Mouse (Mus musculus) lung, postnatal 25 days (tissue): ENCODE measurements around the gene Vat1.
"Not testable (repeated sequence)": the region's sequence is repeated elsewhere in the genome, so short reads cannot be mapped to it uniquely, and the experiment has no call there.

Experiments used
- DNase-seq: peaks from one replicate; pipeline ENCODE4 v3.0.0; 2022; ENCODE audit warnings: low spot score

Vat1 gene

GRCm38 (mm10) chr11:101466552-101466950 lies 521 bp upstream of the Vat1 start:
- DNase-seq: not testable (repeated sequence)

GRCm38 (mm10) chr11:101465101-101465868 lies 745 bp downstream of the Vat1 start:
- peak; percentile 71 for DNase-seq

- peak; percentile 64 for DNase-seq
These were observed 1.6 kb downstream of the Vat1 start, which contains the start of gene Rnd2 for GRCm38 (mm10) chr11:101464211-101465100. Gene Rnd2 (plus strand): TSS chr11:101464999.

- no peak for DNase-seq
These were observed 3.2 kb downstream of the Vat1 start for GRCm38 (mm10) chr11:101462583-101463440.

DNA sequence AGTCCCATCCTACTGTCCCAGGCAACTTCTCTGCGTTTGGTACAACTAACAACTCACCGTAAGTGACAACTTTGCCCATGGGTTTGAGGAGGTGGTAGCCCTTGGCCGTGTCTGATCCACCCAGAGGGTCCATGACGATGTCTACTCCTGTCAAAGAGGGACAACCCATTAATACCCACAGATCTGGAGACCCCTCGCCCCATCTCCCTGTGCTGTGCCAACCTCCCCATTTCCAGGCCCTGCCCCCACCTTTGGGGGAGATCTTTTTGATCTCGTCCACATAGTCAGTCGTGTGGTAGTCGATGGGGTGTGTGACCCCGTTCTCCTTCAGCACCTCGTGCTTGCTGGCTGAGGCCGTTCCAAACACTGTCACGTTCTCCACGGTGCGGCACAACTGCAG lies 3.9 kb downstream of the Vat1 start:
- DNase-seq: no peak

- no peak for DNase-seq
These were observed 5.7 kb downstream of the Vat1 start for GRCm38 (mm10) chr11:101460321-101460720.

- no peak for DNase-seq
These were observed 6.3 kb downstream of the Vat1 start for GRCm38 (mm10) chr11:101459716-101460115.

DNA sequence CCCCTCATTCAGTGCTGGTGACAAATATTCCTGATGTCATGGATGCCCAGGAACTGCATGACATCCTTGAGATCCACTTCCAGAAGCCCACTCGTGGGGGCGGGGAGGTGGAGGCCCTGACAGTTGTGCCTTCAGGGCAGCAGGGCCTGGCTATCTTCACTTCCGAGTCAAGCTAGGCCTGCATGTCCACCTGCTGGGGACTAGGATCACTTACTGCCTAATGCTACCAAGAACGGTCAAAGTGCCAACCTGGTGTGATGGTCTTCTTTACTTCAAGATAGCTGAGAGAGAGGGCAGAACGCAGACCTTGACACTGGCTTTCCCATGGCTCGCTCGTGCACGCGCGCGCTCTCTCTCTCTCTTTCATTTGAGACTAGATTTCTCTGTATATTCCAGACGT lies 7.8 kb downstream of the Vat1 start:
- DNase-seq: no peak

DNA sequence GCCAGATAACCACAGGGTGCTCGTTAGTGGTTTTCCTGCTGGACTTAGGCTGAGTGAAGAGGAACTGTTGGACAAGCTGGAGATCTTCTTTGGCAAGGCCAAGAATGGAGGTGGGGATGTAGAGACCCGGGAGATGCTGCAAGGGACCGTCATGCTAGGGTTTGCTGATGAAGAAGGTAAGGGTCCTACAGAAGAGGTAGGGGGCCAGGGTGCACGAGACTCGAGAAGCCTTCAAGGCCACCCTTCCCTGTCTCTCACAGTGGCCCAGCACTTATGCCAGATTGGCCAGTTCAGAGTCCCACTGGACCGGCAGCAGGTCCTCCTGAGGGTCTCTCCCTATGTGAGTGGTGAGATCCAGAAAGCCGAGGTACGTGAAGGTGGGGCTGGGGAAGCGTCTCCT lies 8.4 kb downstream of the Vat1 start:
- no peak for DNase-seq

DNA sequence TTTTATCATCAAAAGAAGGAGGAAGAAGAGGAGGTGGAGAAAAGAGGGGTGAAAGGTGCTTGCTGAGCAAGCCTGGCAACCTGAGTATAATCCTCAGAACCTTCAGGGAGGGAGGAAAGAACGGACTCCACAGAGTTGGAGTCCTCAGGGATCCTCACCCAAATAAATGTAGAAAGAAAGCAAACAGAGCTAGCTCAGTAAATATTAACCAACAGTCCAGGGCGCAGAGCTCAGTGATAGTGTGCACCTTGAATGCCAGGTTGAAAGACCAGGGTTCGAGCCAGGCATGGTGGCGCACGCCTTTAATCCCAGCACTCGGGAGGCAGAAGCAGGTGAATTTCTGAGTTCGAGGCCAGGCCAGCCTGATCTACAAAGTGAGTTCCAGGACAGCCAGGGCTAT lies 10.4 kb downstream of the Vat1 start:
- no peak for DNase-seq

GRCm38 (mm10) chr11:101454702-101455101 lies 11.3 kb downstream of the Vat1 start:
- DNase-seq: no peak

- DNase-seq: no peak
These were observed 13.8 kb downstream of the Vat1 start for GRCm38 (mm10) chr11:101452093-101452774.

- DNase-seq: no peak
These were observed 14.5 kb downstream of the Vat1 start for GRCm38 (mm10) chr11:101451536-101451935.

- DNase-seq: no peak
These were observed 15.6 kb downstream of the Vat1 start for GRCm38 (mm10) chr11:101450394-101450793.

- DNase-seq: not testable (repeated sequence)
These were observed 16.4 kb downstream of the Vat1 start for GRCm38 (mm10) chr11:101449596-101449995.

GRCm38 (mm10) chr11:101448899-101449298 lies 17.1 kb downstream of the Vat1 start:
- no peak for DNase-seq

DNA sequence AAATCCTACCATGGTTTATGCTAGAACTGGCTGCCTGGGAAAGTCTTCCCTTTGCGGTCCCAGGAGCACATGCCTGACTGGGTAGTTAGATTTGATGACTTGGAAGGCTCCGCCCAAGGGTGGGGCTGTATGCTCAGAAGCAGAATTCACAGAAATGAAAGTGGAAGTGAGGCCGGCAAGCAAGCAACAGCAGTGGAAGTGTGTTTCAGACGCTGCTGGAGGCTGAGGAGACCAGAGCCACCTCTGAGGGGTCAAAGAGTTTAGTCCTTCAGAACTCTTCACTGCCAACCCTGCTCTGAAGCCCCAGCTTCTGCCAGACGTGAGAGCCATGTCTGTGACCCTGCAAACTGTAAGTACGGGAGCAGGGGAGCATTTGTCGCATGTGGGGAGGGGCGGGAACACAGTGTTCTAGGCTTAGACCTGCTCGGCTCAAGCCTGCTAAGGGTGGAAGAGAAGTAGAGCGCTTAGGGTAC lies 17.7 kb downstream of the Vat1 start, which contains the start of gene Ifi35:
Ifi35 (plus strand) TSS at position 134 of the 473 bp plus-strand sequence.
- peak; percentile 92 for DNase-seq

- no peak for DNase-seq
These were observed 18.2 kb downstream of the Vat1 start for GRCm38 (mm10) chr11:101447786-101448185.

DNA sequence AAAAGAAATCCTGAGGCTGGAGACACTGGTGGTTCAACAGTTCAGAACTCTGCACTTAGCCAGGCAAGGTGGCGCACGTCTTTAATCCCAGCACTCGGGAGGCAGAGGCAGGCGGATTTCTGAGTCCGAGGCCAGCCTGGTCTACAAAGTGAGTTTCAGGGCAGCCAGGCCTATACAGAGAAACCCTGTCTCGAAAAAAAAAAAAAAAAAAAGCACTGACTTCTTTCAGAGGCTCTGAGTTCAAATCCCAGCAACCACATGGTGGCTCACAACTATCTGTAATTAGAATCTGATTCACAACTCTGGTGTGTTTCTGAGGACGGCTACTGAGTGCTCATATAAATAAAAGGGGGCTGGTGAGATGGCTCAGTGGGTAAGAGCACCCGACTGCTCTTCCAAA lies 19.2 kb downstream of the Vat1 start:
- not testable (repeated sequence) for DNase-seq

DNA sequence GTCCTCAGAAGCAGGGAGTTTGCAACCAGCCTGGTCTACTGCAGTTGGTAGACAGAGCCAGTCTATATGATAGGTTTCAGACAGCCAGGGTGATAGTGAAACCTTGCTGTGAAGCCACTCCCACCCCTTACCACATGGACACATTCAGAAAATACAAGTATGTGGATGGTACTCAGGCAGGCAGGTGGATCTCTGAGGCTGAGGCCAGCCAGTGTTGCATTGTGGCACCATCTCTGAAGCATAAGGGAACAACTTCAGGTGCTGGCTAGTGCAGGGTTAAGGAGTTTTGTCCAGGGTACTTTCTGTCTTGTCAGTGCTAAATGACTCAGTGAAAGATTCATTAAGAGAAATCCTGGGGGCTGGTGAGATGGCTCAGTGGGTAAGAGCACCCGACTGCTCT lies 19.7 kb downstream of the Vat1 start:
- no peak for DNase-seq

GRCm38 (mm10) chr11:101442760-101443159 lies 23.3 kb downstream of the Vat1 start:
- DNase-seq: no peak
